Mouse (Mus musculus) CH12.LX (cell line): ENCODE measurements around the gene Cerkl. TPM values are rescaled to one million over a fixed set of nuclear protein-coding genes. Genes with fewer than 3 reads are reported as not detected.

Experiments used
- DNase-seq: peaks from one replicate; pipeline ENCODE4 v3.0.0-alpha.2; 2013; ENCODE audit errors: extremely low read depth
- H3K27ac ChIP-seq: 2 replicates; pipeline ENCODE4 v1.5.1; 2012; ENCODE audit warnings: low read depth, mild to moderate bottlenecking, control low read depth, moderate library complexity; ENCODE audit not compliant: insufficient read depth
- H3K27me3 ChIP-seq: replicated peaks from 2 replicates; pipeline ENCODE3; 2012; ENCODE audit warnings: inconsistent platforms
- H3K36me3 ChIP-seq, 2 experiments: replicated peaks in 1 of 2; 2 replicates each; pipeline versions ENCODE3 to v1.6.1; 2012; ENCODE audit warnings: inconsistent platforms in 1 of 2, low read length in 1 of 2, mild to moderate bottlenecking in 1 of 2, mixed read lengths in 1 of 2, moderate library complexity in 1 of 2; ENCODE audit not compliant: control insufficient read depth in 1 of 2, insufficient read depth in 1 of 2
- H3K4me1 ChIP-seq, 2 experiments: 2 replicates each; pipeline ENCODE4 v1.6.1; 2012; ENCODE audit warnings: inconsistent platforms in 1 of 2, moderate library complexity in 1 of 2; ENCODE audit not compliant: insufficient read depth in 2 of 2, control insufficient read depth in 1 of 2
- H3K4me2 ChIP-seq: 2 replicates; pipeline ENCODE4 v1.6.1; 2012; ENCODE audit warnings: low read depth, mild to moderate bottlenecking, control low read depth; ENCODE audit not compliant: poor library complexity, insufficient read depth, severe bottlenecking
- H3K4me3 ChIP-seq, 3 experiments: fragments of 150-350 bp in 1 of 3; sonication (generic) in 1 of 3; replicated peaks in 1 of 3; 2 replicates each; pipeline versions ENCODE3 to v1.5.1; 2011 to 2012; ENCODE audit warnings: low read depth in 2 of 3, low read length in 2 of 3, mild to moderate bottlenecking in 2 of 3, moderate library complexity in 2 of 3, control low read depth in 1 of 3, improper control_type of control experiment in 1 of 3, inconsistent platforms in 1 of 3, mixed read lengths in 1 of 3; ENCODE audit not compliant: poor library complexity in 1 of 3
- H3K79me2 ChIP-seq: replicated peaks from 2 replicates; pipeline ENCODE4 v1.6.1; 2012; ENCODE audit warnings: mild to moderate bottlenecking, moderate library complexity; ENCODE audit not compliant: control insufficient read depth, poor library complexity, insufficient read depth, severe bottlenecking; ENCODE audit errors: extremely low read depth
- H3K9ac ChIP-seq: 2 replicates; pipeline ENCODE4 v1.6.1; 2012; ENCODE audit warnings: low read depth, mild to moderate bottlenecking, control low read depth, moderate library complexity; ENCODE audit not compliant: insufficient read depth
- H3K9me3 ChIP-seq: replicated peaks from 2 replicates; pipeline ENCODE3; 2012; ENCODE audit warnings: low read length, inconsistent platforms, mixed read lengths
- BHLHE40 ChIP-seq: IDR thresholded peaks from 2 replicates; pipeline ENCODE4 v1.6.1; 2011; ENCODE audit warnings: mild to moderate bottlenecking, low read depth, low read length, improper control_type of control experiment
- CTCF ChIP-seq, 2 experiments: IDR thresholded peaks in 1 of 2; conservative IDR thresholded peaks in 1 of 2; 2 replicates each; pipeline ENCODE4 v1.5.1; 2011 to 2012; ENCODE audit warnings: low read depth in 2 of 2, low read length in 2 of 2, improper control_type of control experiment in 1 of 2, inconsistent platforms in 1 of 2, mild to moderate bottlenecking in 1 of 2, moderate library complexity in 1 of 2
- E2F4 ChIP-seq: IDR thresholded peaks from 2 replicates; pipeline ENCODE4 v1.6.1; 2011; ENCODE audit warnings: low read depth, low read length, improper control_type of control experiment; ENCODE audit not compliant: insufficient replicate concordance
- EP300 ChIP-seq: IDR thresholded peaks from 2 replicates; pipeline ENCODE4 v1.6.1; 2011; ENCODE audit warnings: low read length, improper control_type of control experiment
- IRF4 ChIP-seq: IDR thresholded peaks from 2 replicates; pipeline ENCODE4 v1.6.1; 2014; ENCODE audit warnings: low read depth, mild to moderate bottlenecking, inconsistent platforms, low read length, improper control_type of control experiment
- JUND ChIP-seq: conservative IDR thresholded peaks from 2 replicates; pipeline ENCODE4 v1.6.1; 2011; ENCODE audit warnings: low read depth, low read length, improper control_type of control experiment
- MAFK ChIP-seq: IDR thresholded peaks from 2 replicates; pipeline ENCODE4 v1.6.1; 2011; ENCODE audit warnings: low read length, improper control_type of control experiment; ENCODE audit not compliant: insufficient replicate concordance
- MAZ ChIP-seq: IDR thresholded peaks from 2 replicates; pipeline ENCODE4 v1.6.1; 2012; ENCODE audit warnings: low read depth, mild to moderate bottlenecking, inconsistent platforms, low read length, improper control_type of control experiment, moderate library complexity
- MYC ChIP-seq: IDR thresholded peaks from 2 replicates; pipeline ENCODE4 v1.6.1; 2011; ENCODE audit warnings: low read depth, mild to moderate bottlenecking, improper control_type of control experiment, low read length
- PAX5 ChIP-seq: IDR thresholded peaks from 2 replicates; pipeline ENCODE4 v1.6.1; 2012; ENCODE audit warnings: low read length, inconsistent platforms, mixed read lengths
- POLR2A ChIP-seq: IDR thresholded peaks from 2 replicates; pipeline ENCODE4 v1.6.1; 2011; ENCODE audit warnings: low read depth, mild to moderate bottlenecking, improper control_type of control experiment, low read length
- POLR2AphosphoS2 ChIP-seq: IDR thresholded peaks from 2 replicates; pipeline ENCODE4 v1.6.1; 2011; ENCODE audit warnings: low read depth, low read length, improper control_type of control experiment
- RAD21 ChIP-seq: IDR thresholded peaks from 2 replicates; pipeline ENCODE4 v1.6.1; 2011; ENCODE audit warnings: low read depth, mild to moderate bottlenecking, low read length, improper control_type of control experiment, moderate library complexity
- RCOR1 ChIP-seq: conservative IDR thresholded peaks from 2 replicates; pipeline ENCODE4 v1.6.1; 2012; ENCODE audit warnings: low read depth, mild to moderate bottlenecking, inconsistent platforms, low read length, improper control_type of control experiment
- TCF12 ChIP-seq: IDR thresholded peaks from 2 replicates; pipeline ENCODE4 v1.6.1; 2014; ENCODE audit warnings: low read depth, mild to moderate bottlenecking, inconsistent platforms, low read length, improper control_type of control experiment
- UBTF ChIP-seq: IDR thresholded peaks from 2 replicates; pipeline ENCODE4 v1.6.1; 2012; ENCODE audit warnings: low read depth, mild to moderate bottlenecking, inconsistent platforms, low read length, improper control_type of control experiment, moderate library complexity
- USF2 ChIP-seq: conservative IDR thresholded peaks from 2 replicates; pipeline ENCODE4 v1.6.1; 2011; ENCODE audit warnings: low read depth, low read length, improper control_type of control experiment
- ZKSCAN1 ChIP-seq: IDR thresholded peaks from 2 replicates; pipeline ENCODE4 v1.6.1; 2012; ENCODE audit warnings: low read depth, inconsistent platforms, low read length, improper control_type of control experiment, borderline replicate concordance
- dilution Hi-C: fragments of 300-500 bp; cut with MboI; formaldehyde crosslinking; loops from 2 replicates; pipeline ENCODE4 v1.14.3; 2020; ENCODE audit warnings: low sequenced_read_pairs; ENCODE audit not compliant: extremely low pct_unique_long_range_greater_than_20kb, extremely low pct_ligation_motif_present
- in situ Hi-C: fragments of 300-500 bp; cut with MboI; formaldehyde crosslinking; loops from 3 replicates; pipeline ENCODE4 v1.14.3; 2019; ENCODE audit warnings: low sequenced_read_pairs, low pct_ligation_motif_present, low pct_unique_long_range_greater_than_20kb, mixed read lengths
- polyA plus RNA-seq: library from polyadenylated mRNA; unstranded; fragments of >175 nt; gene quantifications from 2 replicates; pipeline ENCODE4 v1.2.1, GENCODE M21; 2012; ENCODE audit warnings: low read depth; ENCODE audit not compliant: insufficient read length
- total RNA-seq, 2 experiments: library from RNA; depleted of rRNA; stranded (reverse); fragments of 300-350 nt in 1 of 2; fragments of >200 nt in 1 of 2; gene quantifications; 2 replicates each; pipeline ENCODE4 v1.2.3; 2012 to 2014

Gene Cerkl
- total and polyA plus RNA-seq, 3 experiments: 10.9 to 19.6 (median 15.6) TPM

- no peak for TF ChIP-seq MAZ
- TF ChIP-seq POLR2A: no peak
- TF ChIP-seq USF2: no peak
- no peak for TF ChIP-seq JUND
- no peak for TF ChIP-seq ZKSCAN1
- no peak for TF ChIP-seq EP300
- TF ChIP-seq RAD21: no peak
- TF ChIP-seq TCF12: no peak
- no peak for TF ChIP-seq MAFK
- no peak for TF ChIP-seq UBTF
- TF ChIP-seq IRF4: no peak
- no peak for TF ChIP-seq RCOR1
- TF ChIP-seq BHLHE40: no peak
- no peak for TF ChIP-seq E2F4
- no peak for TF ChIP-seq POLR2AphosphoS2
- TF ChIP-seq MYC: no peak
- TF ChIP-seq CTCF (conservative IDR thresholded peaks at IDR 0.05 in 1 of 2, IDR thresholded peaks at IDR 0.05 in 1 of 2; ENCODE audit: low read depth in 2 of 2, low read length in 2 of 2): no peak
- TF ChIP-seq PAX5: no peak
- no peak overlapping the region for H3K4me2 ChIP-seq
- no peaks in the 10 kb centered on the region for H3K9me3 ChIP-seq
- H3K9ac ChIP-seq: no peak overlapping the region
- H3K36me3 ChIP-seq: peaks cover 30 to 70% of the 10 kb centered on the region in 2 experiments
- in situ Hi-C loops: loop anchor here (25.0 kb wide), 3 partner anchors 286 to 411 kb away; partner anchors contain the start of gene Itprid2
- dilution Hi-C loops: no loop called here
- no peak overlapping the region for H3K27ac ChIP-seq
- peaks cover 0 to 3% of the 10 kb centered on the region in 2 experiments; a peak in 2 of 4 replicates for H3K4me1 ChIP-seq
- no peaks in the 10 kb centered on the region for H3K27me3 ChIP-seq
- no peak for DNase-seq
- H3K4me3 ChIP-seq: no peak overlapping the region
- no peaks in the 10 kb centered on the region for H3K79me2 ChIP-seq
Observed at GRCm38 (mm10) chr2:79351179-79352099, 105.1 kb downstream of the Cerkl start.

GRCm38 (mm10) chr2:79343115-79343514 lies 113.5 kb downstream of the Cerkl start:
- no peak overlapping the region for H3K27ac ChIP-seq

More at GRCm38 (mm10) chr2:79343115-79343514, 113.5 kb downstream of the Cerkl start:
- no peak overlapping the region for H3K4me3 ChIP-seq
- H3K4me1 ChIP-seq: no peaks in the 10 kb centered on the region
- no peaks in the 10 kb centered on the region for H3K27me3 ChIP-seq
- dilution Hi-C loops (no loop called here), in situ Hi-C loops (no loop called here)
- H3K36me3 ChIP-seq: peaks cover 31 to 68% of the 10 kb centered on the region in 2 experiments
- no peak overlapping the region for H3K9ac ChIP-seq
- no peaks in the 10 kb centered on the region for H3K9me3 ChIP-seq
- no peaks in the 10 kb centered on the region for H3K79me2 ChIP-seq
- DNase-seq: no peak
- TF ChIP-seq POLR2A: no peak
- no peak overlapping the region for H3K4me2 ChIP-seq
